Mouse (Mus musculus): Measurements from ENCODE around the gene Gxylt2. TPM values are rescaled to one million over a fixed set of nuclear protein-coding genes. Genes with fewer than 3 reads are reported as not detected.

Gene Gxylt2
- polyA plus RNA-seq, 1 experiment from 2014 or later, result 0.01 TPM

GRCm38 (mm10) chr6:100758431-100759208 lies 54.1 kb downstream of the Gxylt2 start:
- TF ChIP-seq CTCF (IDR thresholded peaks at IDR 0.05; ENCODE audit: low read depth) (no peak), EP300 (IDR thresholded peaks at IDR 0.05; ENCODE audit: low read depth) (no peak)
- Histone ChIP-seq H3K4me3 (ENCODE audit: low read depth, low read length) (no peak overlapping the region), H3K36me3 (replicated peaks; ENCODE audit: insufficient read depth, low read length) (no peaks in the 10 kb centered on the region), H3K27ac (ENCODE audit: low read depth) (no peak overlapping the region), H3K27me3 (ENCODE audit: insufficient read depth, low read length) (no peaks in the 10 kb centered on the region), H3K9ac (replicated peaks) (no peak overlapping the region), H3K4me2 (ENCODE audit: low read depth, low read length) (no peak overlapping the region), H3K4me1 (ENCODE audit: insufficient read depth) (no peaks in the 10 kb centered on the region), H3K9me3 (ENCODE audit: low read length) (no peaks in the 10 kb centered on the region)
- DNase-seq, result no peak
- 59% methylated on average over 4 of the region's 4 CpGs for WGBS (ENCODE audit: insufficient replicate concordance)
- ATAC-seq, result no peak

- Histone ChIP-seq H3K27me3 (ENCODE audit: insufficient read depth, low read length) (no peaks in the 10 kb centered on the region), H3K36me3 (replicated peaks; ENCODE audit: insufficient read depth, low read length) (no peaks in the 10 kb centered on the region), H3K9ac (replicated peaks) (no peak overlapping the region), H3K27ac (ENCODE audit: low read depth) (no peak overlapping the region), H3K4me2 (ENCODE audit: low read depth, low read length) (no peak overlapping the region), H3K4me3 (ENCODE audit: low read depth, low read length) (no peak overlapping the region), H3K4me1 (ENCODE audit: insufficient read depth) (no peaks in the 10 kb centered on the region), H3K9me3 (ENCODE audit: low read length) (no peaks in the 10 kb centered on the region)
- TF ChIP-seq EP300 (IDR thresholded peaks at IDR 0.05; ENCODE audit: low read depth), result no peak
- TF ChIP-seq CTCF (IDR thresholded peaks at IDR 0.05; ENCODE audit: low read depth), result no peak
- DNase-seq (no peak), ATAC-seq (no peak)
- 79% methylated on average over 4 of the region's 4 CpGs for WGBS (ENCODE audit: insufficient replicate concordance)
Observed at GRCm38 (mm10) chr6:100767756-100768155, 63.2 kb downstream of the Gxylt2 start.

- no peak for DNase-seq
- Histone ChIP-seq H3K36me3 (replicated peaks; ENCODE audit: insufficient read depth, low read length) (no peaks in the 10 kb centered on the region), H3K27me3 (ENCODE audit: insufficient read depth, low read length) (no peaks in the 10 kb centered on the region), H3K4me3 (ENCODE audit: low read depth, low read length) (no peak overlapping the region), H3K9me3 (ENCODE audit: low read length) (no peaks in the 10 kb centered on the region), H3K4me1 (ENCODE audit: insufficient read depth) (no peaks in the 10 kb centered on the region), H3K27ac (ENCODE audit: low read depth) (no peak overlapping the region), H3K4me2 (ENCODE audit: low read depth, low read length) (no peak overlapping the region), H3K9ac (replicated peaks) (no peak overlapping the region)
- TF ChIP-seq EP300 (IDR thresholded peaks at IDR 0.05; ENCODE audit: low read depth) (no peak), CTCF (IDR thresholded peaks at IDR 0.05; ENCODE audit: low read depth) (no peak)
- 75% methylated on average over 15 of the region's 15 CpGs for WGBS (ENCODE audit: insufficient replicate concordance)
- ATAC-seq, result no peak
Observed at GRCm38 (mm10) chr6:100775923-100776505, 71.5 kb downstream of the Gxylt2 start.

GRCm38 (mm10) chr6:100778595-100778994 lies 74.1 kb downstream of the Gxylt2 start:
- Histone ChIP-seq H3K27ac (ENCODE audit: low read depth) (no peak overlapping the region), H3K9me3 (ENCODE audit: low read length) (no peaks in the 10 kb centered on the region), H3K4me2 (ENCODE audit: low read depth, low read length) (no peak overlapping the region), H3K36me3 (replicated peaks; ENCODE audit: insufficient read depth, low read length) (no peaks in the 10 kb centered on the region), H3K4me1 (ENCODE audit: insufficient read depth) (no peaks in the 10 kb centered on the region), H3K9ac (replicated peaks) (no peak overlapping the region), H3K4me3 (ENCODE audit: low read depth, low read length) (no peak overlapping the region), H3K27me3 (ENCODE audit: insufficient read depth, low read length) (no peaks in the 10 kb centered on the region)
- ATAC-seq (no peak), DNase-seq (no peak)
- TF ChIP-seq EP300 (IDR thresholded peaks at IDR 0.05; ENCODE audit: low read depth), result no peak
- no peak for TF ChIP-seq CTCF (IDR thresholded peaks at IDR 0.05; ENCODE audit: low read depth)
- 72% methylated on average over 5 of the region's 5 CpGs for WGBS (ENCODE audit: insufficient replicate concordance)

- H3K4me1 ChIP-seq (ENCODE audit: insufficient read depth), result no peaks in the 10 kb centered on the region
- TF ChIP-seq CTCF (IDR thresholded peaks at IDR 0.05; ENCODE audit: low read depth) (no peak), EP300 (IDR thresholded peaks at IDR 0.05; ENCODE audit: low read depth) (no peak)
- H3K27ac ChIP-seq (ENCODE audit: low read depth), result no peak overlapping the region
- H3K27me3 ChIP-seq (ENCODE audit: insufficient read depth, low read length), result no peaks in the 10 kb centered on the region
- ATAC-seq (no peak), DNase-seq (no peak)
- no peak overlapping the region for H3K9ac ChIP-seq (replicated peaks)
- 34% methylated on average over 4 of the region's 4 CpGs for WGBS (ENCODE audit: insufficient replicate concordance)
- H3K4me3 ChIP-seq (ENCODE audit: low read depth, low read length), result no peak overlapping the region
- H3K4me2 ChIP-seq (ENCODE audit: low read depth, low read length), result no peak overlapping the region
- H3K9me3 ChIP-seq (ENCODE audit: low read length), result 0 out of 2 replicates have a peak, but pooled peaks cover 2% of the 10 kb centered on the region
- no peaks in the 10 kb centered on the region for H3K36me3 ChIP-seq (replicated peaks; ENCODE audit: insufficient read depth, low read length)
Observed at GRCm38 (mm10) chr6:100780421-100780820, 75.9 kb downstream of the Gxylt2 start.

GRCm38 (mm10) chr6:100781644-100782043 lies 77.1 kb downstream of the Gxylt2 start:
- 0 out of 2 replicates have a peak, but pooled peaks cover 2% of the 10 kb centered on the region for H3K9me3 ChIP-seq (ENCODE audit: low read length)
- no peak for DNase-seq
- H3K4me3 ChIP-seq (ENCODE audit: low read depth, low read length), result no peak overlapping the region
- ATAC-seq, result no peak
- TF ChIP-seq CTCF (IDR thresholded peaks at IDR 0.05; ENCODE audit: low read depth) (no peak), EP300 (IDR thresholded peaks at IDR 0.05; ENCODE audit: low read depth) (no peak)
- no peaks in the 10 kb centered on the region for H3K36me3 ChIP-seq (replicated peaks; ENCODE audit: insufficient read depth, low read length)
- 69% methylated on average over 6 of the region's 6 CpGs for WGBS (ENCODE audit: insufficient replicate concordance)
- no peak overlapping the region for H3K27ac ChIP-seq (ENCODE audit: low read depth)
- H3K4me1 ChIP-seq (ENCODE audit: insufficient read depth), result no peaks in the 10 kb centered on the region
- H3K4me2 ChIP-seq (ENCODE audit: low read depth, low read length), result no peak overlapping the region
- H3K27me3 ChIP-seq (ENCODE audit: insufficient read depth, low read length), result no peaks in the 10 kb centered on the region
- H3K9ac ChIP-seq (replicated peaks), result no peak overlapping the region
